Mouse (Mus musculus): Measurements from ENCODE around the gene Bud13. TPM values are rescaled to one million over a fixed set of nuclear protein-coding genes. Genes with fewer than 3 reads are reported as not detected.

Gene Bud13
- polyA plus RNA-seq, 2 experiments = 19.2 to 23.1 TPM

GRCm38 (mm10) chr9:46256177-46256576, 26.6 kb upstream of the Bud13 start:
- Histone ChIP-seq H3K9me3 (ENCODE audit: control insufficient read depth, low read length) (no peaks in the 10 kb centered on the region), H3K4me1 (ENCODE audit: control insufficient read depth, insufficient read depth, low read length) (no peaks in the 10 kb centered on the region), H3K27ac (replicated peaks; ENCODE audit: low read depth, low read length) (no peak overlapping the region), H3K4me3 (replicated peaks; ENCODE audit: low read length) (no peak overlapping the region), H3K4me2 (replicated peaks; ENCODE audit: low read depth, low read length, severe bottlenecking) (no peak overlapping the region), H3K9ac (ENCODE audit: low read depth, low read length, severe bottlenecking) (no peak overlapping the region), H3K27me3 (ENCODE audit: control insufficient read depth, insufficient read depth, low read length) (no peaks in the 10 kb centered on the region), H3K36me3 (ENCODE audit: control insufficient read depth, insufficient read depth, low read length) (no peaks in the 10 kb centered on the region)
- ATAC-seq (ENCODE audit: low FRiP score, low read depth) = no peak
- DNase-seq (ENCODE audit: low spot score) = no peak
- WGBS = 82% methylated on average over 7 of the region's 7 CpGs
- TF ChIP-seq POLR2A (IDR thresholded peaks at IDR 0.05; ENCODE audit: borderline replicate concordance, extremely low read depth, insufficient read depth, insufficient read length) = no peak

DNA sequence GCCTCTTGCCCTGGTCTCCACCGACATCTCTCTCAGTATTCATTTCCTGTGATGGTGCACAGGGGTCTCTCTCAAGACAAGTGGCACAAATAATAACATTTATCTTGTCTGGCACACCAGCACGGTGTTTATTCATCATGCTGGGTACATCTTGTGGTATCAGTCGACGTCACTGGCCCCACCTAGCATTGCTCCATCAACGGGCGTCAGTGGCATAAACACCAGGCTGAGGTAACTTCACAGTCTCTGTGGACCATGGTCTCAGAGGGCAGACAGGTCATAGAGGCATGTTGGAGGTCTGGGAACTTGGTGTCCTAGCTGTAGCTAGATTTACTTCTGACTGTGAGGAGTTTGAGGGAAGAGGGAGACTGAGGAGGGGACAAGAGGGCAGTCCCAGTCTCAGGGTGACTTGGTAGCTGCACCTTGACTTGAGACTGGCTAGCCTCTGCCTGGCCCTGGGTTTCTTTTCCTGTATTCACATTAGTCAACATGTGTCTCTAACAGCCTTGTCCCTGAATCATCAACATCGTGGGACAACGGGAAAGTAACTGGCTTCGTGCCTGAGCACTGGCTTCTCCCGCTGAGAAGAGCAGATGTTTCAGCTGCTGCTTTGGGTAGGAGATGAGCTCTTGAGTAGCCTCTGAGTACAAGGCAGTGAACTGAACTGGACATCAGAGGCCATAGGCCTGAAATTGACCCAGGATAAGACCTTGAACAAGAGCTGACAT, 26.0 kb upstream of the Bud13 start:
- no peak for TF ChIP-seq POLR2A (IDR thresholded peaks at IDR 0.05; ENCODE audit: borderline replicate concordance, extremely low read depth, insufficient read depth, insufficient read length)

DNA sequence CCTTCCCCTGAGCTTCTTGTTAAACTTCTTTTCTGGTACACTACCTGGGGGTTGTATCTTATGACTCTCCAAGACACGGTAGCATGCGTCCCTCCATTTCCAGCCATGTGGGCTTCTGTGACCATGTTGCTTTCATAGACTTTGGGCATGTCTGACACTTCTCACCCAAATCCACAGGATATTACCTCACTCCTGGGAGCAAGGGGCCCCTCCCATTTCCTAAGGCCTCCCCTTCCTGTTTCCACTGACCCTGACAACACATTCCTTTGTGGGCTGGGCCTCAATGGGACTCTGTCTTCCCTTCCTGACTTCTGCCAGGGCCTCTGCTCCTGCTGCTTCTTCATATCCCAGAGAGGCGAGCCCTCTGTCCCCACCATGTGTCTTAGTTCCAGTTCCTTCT, 25.3 kb upstream of the Bud13 start:
- no peaks in the 10 kb centered on the region for H3K27me3 ChIP-seq (ENCODE audit: control insufficient read depth, insufficient read depth, low read length)
- H3K9me3 ChIP-seq (ENCODE audit: control insufficient read depth, low read length) = no peaks in the 10 kb centered on the region
- no peak overlapping the region for H3K4me3 ChIP-seq (replicated peaks; ENCODE audit: low read length)
- H3K36me3 ChIP-seq (ENCODE audit: control insufficient read depth, insufficient read depth, low read length) = no peaks in the 10 kb centered on the region
- DNase-seq (ENCODE audit: low spot score) (no peak), ATAC-seq (ENCODE audit: low FRiP score, low read depth) (no peak)
- H3K27ac ChIP-seq (replicated peaks; ENCODE audit: low read depth, low read length) = no peak overlapping the region
- TF ChIP-seq POLR2A (IDR thresholded peaks at IDR 0.05; ENCODE audit: borderline replicate concordance, extremely low read depth, insufficient read depth, insufficient read length) = no peak
- H3K4me1 ChIP-seq (ENCODE audit: control insufficient read depth, insufficient read depth, low read length) = no peaks in the 10 kb centered on the region
- WGBS = 91% methylated on average over 3 of the region's 3 CpGs
- no peak overlapping the region for H3K9ac ChIP-seq (ENCODE audit: low read depth, low read length, severe bottlenecking)
- no peak overlapping the region for H3K4me2 ChIP-seq (replicated peaks; ENCODE audit: low read depth, low read length, severe bottlenecking)

More for the DNA sequence above, 26.0 kb upstream of the Bud13 start:
- H3K4me2 ChIP-seq (replicated peaks; ENCODE audit: low read depth, low read length, severe bottlenecking) = no peak overlapping the region
- no peaks in the 10 kb centered on the region for H3K9me3 ChIP-seq (ENCODE audit: control insufficient read depth, low read length)
- no peak for DNase-seq (ENCODE audit: low spot score)
- H3K27ac ChIP-seq (replicated peaks; ENCODE audit: low read depth, low read length) = no peak overlapping the region
- no peak overlapping the region for H3K4me3 ChIP-seq (replicated peaks; ENCODE audit: low read length)
- H3K27me3 ChIP-seq (ENCODE audit: control insufficient read depth, insufficient read depth, low read length) = no peaks in the 10 kb centered on the region
- ATAC-seq (ENCODE audit: low FRiP score, low read depth) = no peak
- no peak overlapping the region for H3K9ac ChIP-seq (ENCODE audit: low read depth, low read length, severe bottlenecking)
- H3K36me3 ChIP-seq (ENCODE audit: control insufficient read depth, insufficient read depth, low read length) = no peaks in the 10 kb centered on the region
- no peaks in the 10 kb centered on the region for H3K4me1 ChIP-seq (ENCODE audit: control insufficient read depth, insufficient read depth, low read length)
- 90% methylated on average over 10 of the region's 10 CpGs for WGBS

- DNase-seq (ENCODE audit: low spot score) (no peak), ATAC-seq (ENCODE audit: low FRiP score, low read depth) (no peak)
- H3K4me1 ChIP-seq (ENCODE audit: control insufficient read depth, insufficient read depth, low read length) = no peaks in the 10 kb centered on the region
- no peak overlapping the region for H3K4me2 ChIP-seq (replicated peaks; ENCODE audit: low read depth, low read length, severe bottlenecking)
- TF ChIP-seq POLR2A (IDR thresholded peaks at IDR 0.05; ENCODE audit: borderline replicate concordance, extremely low read depth, insufficient read depth, insufficient read length) = no peak
- no peaks in the 10 kb centered on the region for H3K36me3 ChIP-seq (ENCODE audit: control insufficient read depth, insufficient read depth, low read length)
- H3K4me3 ChIP-seq (replicated peaks; ENCODE audit: low read length) = no peak overlapping the region
- H3K9ac ChIP-seq (ENCODE audit: low read depth, low read length, severe bottlenecking) = no peak overlapping the region
- H3K27ac ChIP-seq (replicated peaks; ENCODE audit: low read depth, low read length) = no peak overlapping the region
- no peaks in the 10 kb centered on the region for H3K9me3 ChIP-seq (ENCODE audit: control insufficient read depth, low read length)
- H3K27me3 ChIP-seq (ENCODE audit: control insufficient read depth, insufficient read depth, low read length) = no peaks in the 10 kb centered on the region
- WGBS = 86% methylated on average over 6 of the region's 6 CpGs
Observed at GRCm38 (mm10) chr9:46259111-46259510, 23.7 kb upstream of the Bud13 start.

DNA sequence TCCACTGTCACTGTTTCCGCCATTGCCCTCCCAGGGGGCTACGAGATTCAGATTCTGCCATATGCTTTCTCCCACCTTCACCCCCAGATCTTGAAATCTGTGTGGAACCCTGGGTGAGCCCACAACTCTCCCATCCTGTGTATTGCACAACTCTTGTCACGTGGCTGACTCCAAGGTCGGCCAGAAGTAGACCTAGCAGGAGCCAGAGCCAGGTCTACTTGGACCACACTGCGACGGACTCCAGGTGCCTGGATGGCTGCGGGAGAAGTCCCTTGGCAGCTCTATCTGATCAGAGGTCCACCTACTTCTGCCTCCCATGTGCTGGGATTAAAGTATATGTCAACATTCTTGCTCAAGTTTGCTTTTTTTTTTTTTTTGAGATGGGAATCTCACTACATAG, 21.7 kb upstream of the Bud13 start:
- no peak overlapping the region for H3K27ac ChIP-seq (replicated peaks; ENCODE audit: low read depth, low read length)
- no peak for DNase-seq (ENCODE audit: low spot score)
- no peak overlapping the region for H3K4me3 ChIP-seq (replicated peaks; ENCODE audit: low read length)
- TF ChIP-seq POLR2A (IDR thresholded peaks at IDR 0.05; ENCODE audit: borderline replicate concordance, extremely low read depth, insufficient read depth, insufficient read length) = no peak
- WGBS = 86% methylated on average over 7 of the region's 7 CpGs
- no peaks in the 10 kb centered on the region for H3K9me3 ChIP-seq (ENCODE audit: control insufficient read depth, low read length)
- H3K4me1 ChIP-seq (ENCODE audit: control insufficient read depth, insufficient read depth, low read length) = no peaks in the 10 kb centered on the region
- ATAC-seq (ENCODE audit: low FRiP score, low read depth) = no peak
- no peaks in the 10 kb centered on the region for H3K27me3 ChIP-seq (ENCODE audit: control insufficient read depth, insufficient read depth, low read length)
- H3K4me2 ChIP-seq (replicated peaks; ENCODE audit: low read depth, low read length, severe bottlenecking) = no peak overlapping the region
- no peak overlapping the region for H3K9ac ChIP-seq (ENCODE audit: low read depth, low read length, severe bottlenecking)
- H3K36me3 ChIP-seq (ENCODE audit: control insufficient read depth, insufficient read depth, low read length) = no peaks in the 10 kb centered on the region

Measured in limb, embryonic 14.5 days (tissue).